Mouse (Mus musculus) liver, embryonic 13.5 days (tissue): ENCODE measurements around the gene Lin28b. TPM values are rescaled to one million over a fixed set of nuclear protein-coding genes. Genes with fewer than 3 reads are reported as not detected.
"Not testable (repeated sequence)": the region's sequence is repeated elsewhere in the genome, so short reads cannot be mapped to it uniquely, and the experiment has no call there.

Source experiments
- ATAC-seq: fragments of 200-750 bp; cut with Nextera tagmentation; 2 replicates; pipeline ENCODE4 v1.8.0; 2017; ENCODE audit warnings: low read depth, mild to moderate bottlenecking, moderate number of reproducible peaks, moderate library complexity
- DNase-seq: peaks from one replicate; pipeline ENCODE4 v3.0.0; 2022
- H3K27ac ChIP-seq: fragments of 300-500 bp; sonication (generic); 2 replicates; pipeline ENCODE4 v1.5.1; 2015; ENCODE audit warnings: moderate library complexity, mild to moderate bottlenecking, inconsistent platforms
- H3K27me3 ChIP-seq: fragments of 300-500 bp; sonication (generic); 2 replicates; pipeline ENCODE4 v1.6.1; 2015; ENCODE audit warnings: mild to moderate bottlenecking, inconsistent platforms
- H3K36me3 ChIP-seq: fragments of 300-500 bp; sonication (generic); 2 replicates; pipeline ENCODE4 v1.6.1; 2015; ENCODE audit warnings: mild to moderate bottlenecking, inconsistent platforms
- H3K4me1 ChIP-seq: fragments of 300-500 bp; sonication (generic); replicated peaks from 2 replicates; pipeline ENCODE4 v1.6.1; 2015; ENCODE audit warnings: inconsistent platforms
- H3K4me2 ChIP-seq: fragments of 300-500 bp; sonication (generic); 2 replicates; pipeline ENCODE4 v1.6.1; 2015; ENCODE audit warnings: inconsistent platforms, mild to moderate bottlenecking, moderate library complexity
- H3K4me3 ChIP-seq: fragments of 300-500 bp; sonication (generic); replicated peaks from 2 replicates; pipeline ENCODE4 v1.5.1; 2015; ENCODE audit warnings: mild to moderate bottlenecking, inconsistent platforms
- H3K9ac ChIP-seq: fragments of 300-500 bp; sonication (generic); 2 replicates; pipeline ENCODE4 v1.6.1; 2015; ENCODE audit warnings: mild to moderate bottlenecking, inconsistent platforms
- H3K9me3 ChIP-seq: fragments of 300-500 bp; sonication (generic); replicated peaks from 2 replicates; pipeline ENCODE4 v1.6.1; 2016; ENCODE audit warnings: inconsistent platforms
- WGBS: fragments of 180-500 bp; shearing (Covaris S2); methylation state at CpG from one replicate; pipeline ENCODE4 v1.1.7; 2015; ENCODE audit not compliant: insufficient replicate concordance; 5-methylcytosine and 5-hydroxymethylcytosine counted together
- polyA plus RNA-seq: library from polyadenylated mRNA; unstranded; fragments of >200 nt; fragmentation: Nextera tagmentation; extraction: Ambion mirVana; gene quantifications from 2 replicates; pipeline ENCODE4 v1.2.1, GENCODE M21; 2015

The Lin28b gene
- polyA plus RNA-seq, 1 experiment from 2014 or later: 11.2 TPM

DNA sequence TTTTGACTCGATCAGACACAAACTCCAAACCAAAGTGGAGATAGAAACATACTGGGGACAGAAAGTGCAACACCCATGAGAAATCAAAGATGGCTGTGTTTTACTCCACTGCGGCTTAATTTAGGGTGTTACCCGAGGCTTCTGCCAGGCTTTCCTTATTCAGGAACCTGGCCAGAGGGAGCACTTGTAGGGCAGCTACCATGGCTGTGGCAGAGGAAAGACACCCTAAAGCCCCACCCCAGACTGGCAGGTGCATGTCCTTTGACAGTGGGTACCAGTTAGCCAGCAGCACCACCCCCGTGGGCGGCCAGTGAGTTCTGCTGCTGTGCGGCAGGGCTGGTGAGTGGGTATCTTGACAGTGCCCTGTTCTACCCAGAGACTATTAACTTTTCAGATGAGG, 130.1 kb downstream of the Lin28b start:
- H3K4me1 ChIP-seq: no peaks in the 10 kb centered on the region
- no peaks in the 10 kb centered on the region for H3K36me3 ChIP-seq
- H3K4me2 ChIP-seq: no peak overlapping the region
- whole genome bisulfite sequencing: 72% methylated on average over 6 of the region's 6 CpGs
- no peak overlapping the region for H3K27ac ChIP-seq
- no peak overlapping the region for H3K4me3 ChIP-seq
- H3K27me3 ChIP-seq: no peaks in the 10 kb centered on the region
- DNase-seq (no peak), ATAC-seq (no peak)
- no peak overlapping the region for H3K9ac ChIP-seq
- no peaks in the 10 kb centered on the region for H3K9me3 ChIP-seq

DNA sequence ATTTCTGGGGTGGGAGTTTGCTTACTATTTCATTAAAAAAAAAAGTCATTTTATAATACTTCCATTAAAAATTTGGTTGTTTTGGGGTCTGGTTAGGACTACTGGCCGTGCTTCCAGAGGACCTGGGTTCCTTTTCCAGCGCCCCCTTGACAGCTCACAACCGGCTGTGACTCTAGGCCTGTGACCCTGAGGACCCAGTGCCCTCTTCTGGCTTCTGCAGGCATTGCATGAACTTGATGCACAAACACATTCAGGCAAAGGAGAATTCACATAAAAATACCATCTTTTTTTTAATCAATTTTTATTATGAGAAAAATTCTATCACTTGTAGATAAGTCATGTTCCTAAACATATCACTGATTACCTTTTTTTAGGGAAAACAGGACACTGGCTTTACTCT, 138.1 kb downstream of the Lin28b start:
- WGBS: 68% methylated on average over 3 of the region's 3 CpGs
- not testable (repeated sequence) for DNase-seq, H3K27me3 ChIP-seq, H3K9ac ChIP-seq, H3K4me1 ChIP-seq, H3K9me3 ChIP-seq, H3K4me3 ChIP-seq, ATAC-seq, H3K4me2 ChIP-seq, H3K36me3 ChIP-seq, H3K27ac ChIP-seq

- Histone ChIP-seq H3K4me2 (no peak overlapping the region), H3K4me3 (no peak overlapping the region), H3K27ac (no peak overlapping the region), H3K27me3 (no peaks in the 10 kb centered on the region), H3K9ac (no peak overlapping the region), H3K36me3 (no peaks in the 10 kb centered on the region), H3K9me3 (no peaks in the 10 kb centered on the region), H3K4me1 (no peaks in the 10 kb centered on the region)
- DNase-seq (no peak), ATAC-seq (no peak)
- 77% methylated on average over 9 of the region's 9 CpGs for WGBS
Observed at GRCm38 (mm10) chr10:45345217-45345616, 141.0 kb downstream of the Lin28b start.

GRCm38 (mm10) chr10:45344381-45344780, 141.8 kb downstream of the Lin28b start:
- no peaks in the 10 kb centered on the region for H3K4me1 ChIP-seq
- H3K36me3 ChIP-seq: no peaks in the 10 kb centered on the region
- H3K9ac ChIP-seq: no peak overlapping the region
- ATAC-seq (no peak), DNase-seq (no peak)
- WGBS: 65% methylated on average over 4 of the region's 4 CpGs
- H3K9me3 ChIP-seq: no peaks in the 10 kb centered on the region
- H3K4me2 ChIP-seq: no peak overlapping the region
- H3K27ac ChIP-seq: no peak overlapping the region
- H3K4me3 ChIP-seq: no peak overlapping the region
- no peaks in the 10 kb centered on the region for H3K27me3 ChIP-seq

DNA sequence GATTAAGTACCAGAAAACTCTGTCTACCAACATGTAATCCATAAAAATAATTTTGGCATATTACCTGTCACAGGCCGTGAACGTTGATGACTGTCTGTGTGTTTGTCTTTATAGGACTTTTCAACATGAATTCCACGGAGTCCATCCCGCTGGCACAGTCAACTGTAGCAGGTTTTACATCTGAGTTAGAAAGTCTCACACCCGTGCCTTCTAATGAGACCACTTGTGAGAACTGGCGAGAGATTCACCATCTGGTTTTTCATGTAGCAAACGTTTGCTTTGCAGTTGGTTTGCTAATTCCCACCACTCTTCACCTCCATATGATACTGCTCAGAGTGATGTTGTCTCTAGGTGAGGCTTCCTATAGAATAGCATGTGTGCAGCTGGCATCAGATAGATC, 147.1 kb downstream of the Lin28b start:
- DNase-seq (no peak), ATAC-seq (no peak)
- Histone ChIP-seq H3K4me2 (no peak overlapping the region), H3K4me1 (no peaks in the 10 kb centered on the region), H3K9me3 (no peaks in the 10 kb centered on the region), H3K27me3 (peaks cover 36% of the 10 kb centered on the region), H3K36me3 (no peaks in the 10 kb centered on the region), H3K9ac (no peak overlapping the region), H3K4me3 (no peak overlapping the region), H3K27ac (no peak overlapping the region)
- WGBS: 65% methylated on average over 7 of the region's 7 CpGs

DNA sequence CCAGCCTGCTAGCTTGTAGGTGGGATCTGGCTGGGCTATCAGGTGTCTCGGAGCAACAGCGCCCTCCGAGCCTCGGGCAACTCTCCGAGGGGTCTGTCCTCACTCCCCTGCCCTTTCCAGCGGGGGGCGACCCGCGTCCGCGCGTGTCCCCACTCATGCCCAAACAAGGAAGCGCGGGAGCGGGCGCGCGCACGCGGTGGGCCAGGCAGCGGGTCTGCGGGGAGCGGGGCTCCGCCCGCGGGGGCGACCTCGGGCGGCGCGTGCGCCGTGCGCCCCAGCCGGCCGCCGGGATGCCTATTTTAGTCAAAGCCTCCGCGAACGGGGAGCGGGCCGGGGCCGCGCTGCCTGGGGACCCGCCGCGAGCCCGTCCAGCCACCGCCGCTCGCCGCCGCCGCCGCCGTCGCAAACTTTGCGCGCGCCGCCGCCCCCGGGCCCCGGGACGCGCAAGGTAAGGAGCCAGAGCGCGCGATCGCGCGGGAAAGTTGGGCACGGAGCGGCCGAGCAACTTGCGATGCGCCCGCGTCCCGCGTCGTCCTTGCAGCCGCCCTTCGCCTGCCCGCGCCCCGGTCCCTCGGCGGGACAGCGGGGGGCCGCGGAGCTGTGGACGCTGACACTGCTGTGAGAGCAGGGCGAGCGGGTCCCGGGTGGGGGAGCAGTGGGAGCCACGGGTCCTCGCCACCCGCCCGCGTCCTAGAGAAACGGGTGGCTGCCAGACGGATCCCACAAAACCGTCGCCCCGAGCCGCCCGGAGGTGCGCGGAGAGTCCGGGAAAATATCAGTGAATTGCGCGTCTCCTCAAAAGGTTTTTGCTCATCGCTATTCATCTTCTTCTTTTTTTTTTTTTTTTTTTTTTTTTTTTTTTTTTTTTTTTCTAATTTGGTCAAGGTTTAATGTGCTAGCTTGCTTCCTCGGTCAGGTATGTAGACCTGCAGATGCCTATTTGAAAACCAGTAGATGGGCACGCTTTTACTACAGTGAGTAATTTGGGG, 150.5 kb downstream of the Lin28b start, which contains the start of gene Bves:
TSS of gene Bves (plus strand) at position 339 of the 989 bp plus-strand sequence.
- no peak for ATAC-seq
- no peaks in the 10 kb centered on the region for H3K4me1 ChIP-seq

GRCm38 (mm10) chr10:45334925-45335324, 151.3 kb downstream of the Lin28b start:
- 23% methylated on average over 7 of the region's 7 CpGs for WGBS
- Histone ChIP-seq H3K4me1 (no peaks in the 10 kb centered on the region), H3K4me2 (peak overlapping the region; percentile 69; the same call in 1 of the 2 replicates), H3K4me3 (0 out of 2 replicates have a peak overlapping the region, but pooled peaks have one; percentile 60), H3K36me3 (no peaks in the 10 kb centered on the region), H3K27me3 (peaks cover 48% of the 10 kb centered on the region), H3K27ac (no peak overlapping the region), H3K9ac (no peak overlapping the region), H3K9me3 (no peaks in the 10 kb centered on the region)
- no peak for ATAC-seq
- no peak for DNase-seq

More for the DNA sequence above, 150.5 kb downstream of the Lin28b start, which contains the start of gene Bves:
- peaks cover 48% of the 10 kb centered on the region for H3K27me3 ChIP-seq
- H3K36me3 ChIP-seq: no peaks in the 10 kb centered on the region
- H3K27ac ChIP-seq: no peak within 1 kb of the TSS
- WGBS: 1% methylated on average over 115 of the region's 116 CpGs
- peak within 1 kb of the TSS; percentile 69 for H3K4me2 ChIP-seq
- H3K9me3 ChIP-seq: no peaks in the 10 kb centered on the region
- DNase-seq: no peak
- H3K4me3 ChIP-seq: peak within 1 kb of the TSS; percentile 60
- no peak within 1 kb of the TSS for H3K9ac ChIP-seq

GRCm38 (mm10) chr10:45328196-45329000, 157.8 kb downstream of the Lin28b start:
- ATAC-seq (no peak), DNase-seq (no peak)
- no peak overlapping the region for H3K4me3 ChIP-seq
- H3K4me1 ChIP-seq: no peaks in the 10 kb centered on the region
- H3K27ac ChIP-seq: no peak overlapping the region
- no peak overlapping the region for H3K4me2 ChIP-seq
- H3K9ac ChIP-seq: no peak overlapping the region
- H3K36me3 ChIP-seq: no peaks in the 10 kb centered on the region
- 0 out of 2 replicates have a peak, but pooled peaks cover 4% of the 10 kb centered on the region for H3K27me3 ChIP-seq
- WGBS: 64% methylated on average over 7 of the region's 7 CpGs
- H3K9me3 ChIP-seq: no peaks in the 10 kb centered on the region

Other genes starting within 250 kb of the Lin28b start
- 0.16 and 0.22 TPM in 2 replicates for gene Bves, start 150.6 kb downstream of the Lin28b start, polyA plus RNA-seq
- 31.1 and 40.2 TPM in 2 replicates for gene Hace1, start 91.4 kb upstream of the Lin28b start, polyA plus RNA-seq